Mouse (Mus musculus) A20 (cell line): ENCODE results near the gene Trio.

ENCODE experiments used
- DNase-seq: peaks from one replicate; pipeline ENCODE4 v3.0.0-alpha.2; 2011; ENCODE audit warnings: low read depth, low spot score

The Trio gene

DNA sequence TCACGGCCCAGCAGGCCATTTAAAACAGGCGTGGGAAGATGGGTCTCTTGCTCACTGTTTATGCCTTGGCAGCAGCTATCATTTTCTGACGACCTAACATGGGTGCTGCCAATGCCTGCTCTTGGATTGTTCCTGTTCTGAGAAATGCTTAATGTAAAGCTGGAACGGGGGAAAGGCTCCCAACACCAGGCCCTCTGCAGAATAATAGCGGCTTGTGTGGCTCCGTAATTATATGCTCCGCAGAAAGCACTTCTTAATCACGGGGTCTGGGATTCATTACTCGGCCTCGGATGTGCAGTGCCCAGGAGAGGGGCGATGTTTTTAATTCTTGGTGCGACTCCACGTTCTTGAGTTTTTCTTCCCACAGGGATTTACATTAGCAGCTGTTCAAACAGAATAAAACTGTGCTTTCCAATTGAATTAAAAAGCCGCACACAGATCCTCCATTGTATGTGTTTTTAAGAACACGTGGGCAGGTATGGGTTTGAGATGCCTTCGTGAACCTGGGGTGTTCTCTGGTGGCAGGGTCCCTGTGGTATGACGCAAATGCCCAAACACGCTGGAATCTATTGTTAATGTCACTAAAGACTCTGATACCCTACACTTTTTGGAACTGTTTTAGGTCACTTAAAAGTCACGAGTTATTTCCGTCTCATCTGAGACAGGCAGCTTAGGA lies 228.0 kb downstream of the Trio start:
- no peak for DNase-seq

DNA sequence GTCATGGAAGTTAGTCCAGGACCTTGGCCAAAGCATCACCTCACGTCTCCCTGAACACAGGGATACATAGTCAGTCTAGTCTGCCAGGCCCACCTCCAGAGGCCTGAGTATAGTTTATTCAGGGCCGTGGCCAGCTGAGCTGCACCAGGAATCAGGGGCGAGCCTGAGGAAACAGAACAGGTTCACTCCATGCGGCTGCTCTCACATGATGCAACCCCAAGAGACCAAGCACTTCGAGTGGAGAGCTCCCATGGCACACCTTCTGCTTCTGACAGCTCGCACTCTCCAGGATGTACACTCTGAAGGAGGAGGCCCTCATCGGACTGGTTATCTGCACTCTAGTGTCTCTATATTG lies 228.8 kb downstream of the Trio start:
- no peak for DNase-seq

DNA sequence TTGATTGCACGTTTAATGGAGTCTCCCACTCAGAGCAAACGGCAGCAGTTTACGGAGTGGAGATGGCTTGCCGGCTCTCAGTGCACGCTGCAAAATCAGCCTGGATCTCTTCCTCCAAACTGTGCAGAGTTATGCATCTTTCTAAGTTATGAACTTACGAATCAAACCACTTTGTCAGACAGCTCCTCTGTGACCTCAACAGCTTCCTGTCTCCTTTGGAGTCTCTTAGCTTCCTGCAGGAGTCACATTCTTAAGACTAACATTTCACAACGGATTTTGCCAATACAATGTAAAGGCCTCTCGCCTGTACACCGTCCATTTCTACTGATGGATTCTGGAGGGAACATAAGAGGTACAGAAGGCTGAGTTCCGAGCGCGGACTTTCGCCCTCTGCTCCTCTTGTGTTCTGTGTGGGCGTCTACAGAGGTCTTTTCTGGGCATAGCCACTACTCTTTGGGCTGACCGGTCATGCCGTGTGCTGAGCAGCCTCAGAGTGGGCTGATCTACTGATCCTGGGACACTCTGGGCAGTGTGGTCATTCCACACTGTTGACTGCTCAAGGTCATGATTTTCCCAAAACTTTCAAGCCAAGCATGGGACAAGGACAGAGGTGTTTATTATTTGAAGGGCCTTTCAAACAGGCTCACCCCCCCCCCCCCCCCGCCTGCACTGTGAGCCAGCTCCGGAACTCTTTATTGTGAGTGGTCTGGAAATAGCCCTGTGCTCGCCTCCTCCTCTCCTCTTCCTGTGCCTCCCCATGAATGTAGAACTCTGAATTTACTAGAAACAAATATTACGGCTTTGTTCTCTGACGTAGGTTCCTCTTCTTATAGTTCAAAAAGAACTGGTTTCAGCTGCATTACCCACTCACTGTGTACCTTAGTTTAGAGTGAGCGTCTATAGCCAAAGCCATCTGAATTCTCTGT lies 229.4 kb downstream of the Trio start:
- no peak for DNase-seq

DNA sequence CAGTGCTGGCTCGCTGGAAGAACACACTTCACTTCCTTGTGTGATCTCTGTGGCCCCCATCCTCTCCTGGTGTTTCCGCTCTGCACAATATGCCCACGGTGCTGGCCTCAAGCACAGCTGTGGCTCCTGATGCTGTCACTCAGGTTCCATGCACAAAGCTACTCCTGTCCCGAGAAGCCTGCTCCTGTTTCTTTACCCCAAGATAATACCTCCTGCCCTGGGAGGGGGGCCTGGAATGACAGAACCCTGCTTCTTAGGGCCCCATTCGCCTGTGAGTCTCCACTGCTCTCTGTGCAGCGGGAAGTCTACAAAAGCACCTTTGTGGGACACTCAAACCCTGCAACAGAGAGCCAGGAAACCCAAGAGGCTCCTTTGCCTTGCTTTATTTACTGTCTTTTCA lies 232.4 kb downstream of the Trio start:
- peak; percentile 38 for DNase-seq

DNA sequence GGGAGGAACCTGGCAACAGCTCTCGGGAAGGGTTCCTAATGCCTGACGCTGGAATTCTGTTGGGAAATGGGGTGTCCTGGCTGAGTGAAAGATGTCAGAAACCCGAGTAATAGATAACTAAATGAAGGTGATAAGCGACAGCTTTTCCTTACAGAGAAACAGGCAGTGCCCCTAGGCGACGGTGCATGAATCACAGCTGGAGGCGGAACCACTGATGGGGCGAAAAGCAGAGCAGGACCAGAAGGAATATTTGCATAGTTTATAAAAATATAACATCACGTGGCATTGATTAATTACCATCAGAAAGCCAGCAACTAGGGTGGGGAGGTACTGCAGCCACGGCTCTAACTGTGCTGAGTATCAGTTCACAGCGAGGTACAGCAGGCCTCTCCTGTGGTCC lies 233.2 kb downstream of the Trio start:
- DNase-seq, result peak; percentile 91

DNA sequence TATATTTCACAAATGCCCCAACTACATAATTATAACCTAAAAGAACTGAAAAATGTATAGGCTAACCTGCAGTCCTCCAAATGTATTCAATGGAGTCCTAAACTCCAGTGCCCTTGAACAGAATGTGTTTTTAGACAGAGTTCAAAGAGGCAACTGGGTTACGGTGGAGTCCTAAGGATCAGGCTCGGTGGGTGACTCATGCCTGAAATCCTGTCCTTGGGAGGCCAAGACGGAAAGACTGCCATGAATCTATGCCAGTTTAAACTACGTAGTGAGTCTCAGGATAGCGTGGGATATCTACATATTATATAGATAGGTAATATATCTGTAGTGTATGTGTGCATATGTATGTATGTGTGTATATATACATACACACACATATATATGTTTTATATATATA lies 234.5 kb downstream of the Trio start:
- DNase-seq, result no peak

- no peak for DNase-seq
These were observed 234.9 kb downstream of the Trio start for GRCm38 (mm10) chr15:27790699-27791098.

DNA sequence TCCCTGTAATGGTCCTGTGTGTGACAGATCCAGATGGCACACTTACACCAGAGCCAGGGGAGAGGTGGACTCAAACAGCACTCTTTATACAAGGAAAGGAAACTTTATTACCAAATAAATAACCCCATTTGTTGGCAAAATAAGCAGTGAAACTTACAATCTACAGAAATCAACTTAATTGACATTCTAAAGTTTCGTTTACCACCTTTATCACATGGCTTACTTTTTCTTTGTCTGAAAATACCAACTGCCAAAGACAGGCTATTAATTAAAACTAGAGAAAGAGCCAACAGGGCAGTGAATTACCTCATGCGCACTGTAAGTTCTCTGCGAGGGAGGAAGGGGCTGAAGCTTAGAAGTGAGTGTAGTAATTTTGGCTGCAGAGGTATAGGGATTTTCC lies 236.3 kb downstream of the Trio start:
- DNase-seq, result no peak

- no peak for DNase-seq
These were observed 237.4 kb downstream of the Trio start for GRCm38 (mm10) chr15:27788122-27788759.

DNA sequence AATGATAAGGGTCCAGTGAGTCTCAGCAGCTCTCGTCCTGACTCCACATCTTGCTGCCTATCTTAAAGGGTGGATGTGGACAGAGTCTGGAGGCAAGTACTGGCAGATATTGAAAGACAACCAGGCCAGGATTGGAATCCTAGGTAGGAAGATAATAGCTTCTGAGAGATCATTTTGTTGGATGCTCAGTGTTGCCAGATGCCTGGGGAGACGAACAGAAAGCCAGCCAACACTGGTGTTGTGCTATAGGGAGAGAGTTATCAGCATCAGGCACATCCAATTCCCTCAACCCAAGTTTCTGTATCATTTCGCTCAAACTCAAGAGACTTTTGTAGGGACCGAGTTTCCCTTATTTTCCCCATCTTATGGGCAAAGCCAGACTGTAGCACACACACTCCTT lies 238.5 kb downstream of the Trio start:
- DNase-seq, result no peak

GRCm38 (mm10) chr15:27786418-27786817 lies 239.2 kb downstream of the Trio start:
- DNase-seq, result no peak

GRCm38 (mm10) chr15:27785280-27786001 lies 240.2 kb downstream of the Trio start:
- peak; percentile 45 for DNase-seq

GRCm38 (mm10) chr15:27784126-27784563 lies 241.5 kb downstream of the Trio start:
- no peak for DNase-seq

DNA sequence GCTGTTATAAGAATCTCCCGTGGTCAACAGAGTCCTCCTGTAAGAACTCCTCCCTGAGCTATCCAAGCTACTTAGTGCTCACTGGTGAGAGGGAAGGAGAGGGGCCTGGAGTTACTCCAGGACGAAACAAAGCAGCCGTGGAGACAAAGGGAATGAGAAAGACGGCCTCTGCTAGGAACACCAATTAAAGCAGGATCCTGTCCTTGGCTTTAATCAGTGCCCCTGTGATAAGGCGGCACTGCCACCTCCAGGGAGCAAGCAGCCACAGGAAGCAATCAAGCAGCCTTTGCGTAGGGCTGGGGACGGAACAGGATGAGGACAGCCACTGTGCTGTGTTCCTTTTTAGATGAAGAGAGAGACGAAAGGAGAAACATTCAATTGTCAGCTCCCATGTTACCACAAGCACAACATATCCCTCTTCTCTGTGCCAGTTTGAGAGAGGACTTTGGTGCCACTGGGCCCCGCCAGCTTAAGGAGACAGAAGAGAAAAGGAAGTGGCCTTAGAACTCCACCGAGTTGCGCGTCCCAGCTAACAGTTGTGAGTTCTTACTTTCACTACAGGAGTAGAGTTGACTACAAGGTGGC lies 242.0 kb downstream of the Trio start:
- DNase-seq, result peak; percentile 24

- no peak for DNase-seq
These were observed 242.6 kb downstream of the Trio start for GRCm38 (mm10) chr15:27783092-27783491.

DNA sequence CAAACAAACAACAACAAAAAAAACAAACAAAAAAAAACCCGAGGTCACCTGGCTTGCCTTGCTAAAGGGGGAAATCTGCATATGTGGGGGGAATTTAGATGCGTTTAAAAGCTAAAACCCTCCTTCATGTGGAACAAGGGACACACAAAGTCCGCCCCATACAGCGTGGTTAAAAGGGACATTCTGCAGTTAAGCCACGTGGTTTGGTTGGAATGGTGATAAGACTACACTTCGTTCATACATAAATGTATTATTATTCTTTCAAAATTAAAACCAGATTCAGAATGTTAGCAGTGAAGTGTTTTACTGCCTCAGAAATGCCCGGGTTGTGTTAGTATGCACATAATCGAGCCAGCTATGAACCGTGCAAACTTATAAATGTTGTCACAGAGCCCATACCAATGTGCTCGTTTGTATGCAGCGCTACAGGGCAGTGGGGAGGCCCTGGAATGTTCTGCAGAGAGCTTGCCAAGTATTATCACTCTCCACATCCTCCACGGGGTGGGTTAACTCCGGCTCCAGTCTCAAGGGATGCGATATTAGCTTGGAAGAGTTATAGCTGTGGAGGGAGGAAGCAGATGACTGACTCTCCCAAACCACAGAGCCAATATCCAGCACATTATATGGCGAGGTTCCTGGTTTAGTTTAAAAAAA lies 243.1 kb downstream of the Trio start:
- no peak for DNase-seq

- DNase-seq, result no peak
These were observed 245.8 kb downstream of the Trio start for GRCm38 (mm10) chr15:27779827-27780226.

GRCm38 (mm10) chr15:27779398-27779797 lies 246.2 kb downstream of the Trio start:
- DNase-seq, result no peak

DNA sequence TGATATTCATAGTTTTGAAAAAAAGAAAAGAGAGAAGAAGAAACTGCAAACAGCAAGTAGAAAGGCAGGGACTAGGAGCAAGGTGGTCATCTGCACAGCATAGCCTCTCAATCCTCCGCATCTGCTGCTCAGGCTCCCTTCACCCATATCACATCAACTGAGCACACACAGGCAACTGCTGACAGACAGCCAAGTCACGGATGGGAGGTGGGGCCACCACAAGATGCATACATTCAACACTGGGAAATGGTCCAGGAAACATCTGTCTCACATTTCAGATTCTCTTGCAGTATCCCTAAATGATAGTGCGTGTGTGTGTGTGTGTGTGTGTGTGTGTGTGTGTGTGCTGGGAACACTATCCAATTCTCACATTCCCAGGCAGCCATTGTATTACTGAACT lies 247.4 kb downstream of the Trio start:
- no peak for DNase-seq

DNA sequence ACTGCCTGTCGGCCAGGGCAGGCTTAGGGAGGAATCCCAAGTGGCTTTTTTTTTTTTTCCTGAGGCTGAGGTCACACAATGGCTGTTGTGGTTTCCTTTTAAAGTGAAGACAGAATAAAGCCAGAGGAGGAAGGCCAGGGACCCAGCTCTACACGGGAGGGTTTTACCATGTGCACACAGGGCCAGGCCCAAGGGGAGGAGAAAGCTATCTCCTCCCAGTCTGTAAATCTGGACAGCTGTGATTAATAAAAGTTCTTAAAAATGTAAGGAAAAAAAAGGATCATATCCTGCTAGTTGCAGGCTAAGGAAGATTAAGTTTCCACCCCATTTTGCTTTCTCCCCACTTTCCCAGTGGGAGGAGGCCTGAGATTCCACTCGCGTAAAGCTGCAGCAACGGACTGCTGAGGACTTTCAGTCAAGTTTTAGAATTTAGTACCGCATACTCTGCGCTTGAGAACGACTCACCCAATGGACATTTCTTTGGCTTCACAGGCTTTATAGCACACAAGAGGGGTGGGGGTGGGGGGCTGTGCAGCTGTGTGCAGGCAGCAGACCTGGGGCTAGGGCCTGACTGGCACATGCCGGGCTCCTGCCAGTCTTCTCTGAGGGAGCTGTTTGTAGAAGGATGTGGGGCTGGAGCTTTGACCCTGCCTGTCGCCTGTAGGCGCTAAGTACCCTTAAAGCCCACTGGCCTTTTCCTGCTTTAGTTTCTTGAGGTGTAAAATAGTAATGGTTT lies 248.0 kb downstream of the Trio start:
- DNase-seq, result no peak
